ENCODE assay signal across 15 mouse cellular contexts in genomic region chr6:24106157-24106556, GRCm38 (mm10).
DNase-seq lines count a peak whose midpoint lies in the region; ATAC-seq lines count a peak whose summit lies in the region.
"Had no signal": no experiment of that assay in that cellular context is flagged by ENCODE, and none has a peak within 500 bp of the region (broad histone marks: within the 10 kb centered on the region; RNA-seq: fewer than 3 reads in every experiment).

No protein-coding gene starts in this region.

- H3K9ac ChIP-seq in forebrain, embryonic 12.5 days = no peak overlapping the region
- H3K9ac ChIP-seq in forebrain, embryonic 16.5 days (replicated peaks; ENCODE audit: low read depth, low read length) = no peak overlapping the region
- H3K9ac ChIP-seq in midbrain, embryonic 14.5 days (replicated peaks; ENCODE audit: low read length) = no peak overlapping the region
- H3K9ac ChIP-seq: embryonic facial prominence, embryonic 15.5 days; liver, embryonic 15.5 days had no signal

- H3K4me2 ChIP-seq in forebrain, embryonic 12.5 days = no peak overlapping the region
- H3K4me2 ChIP-seq in forebrain, embryonic 16.5 days (ENCODE audit: low read length) = no peak overlapping the region
- H3K4me2 ChIP-seq in midbrain, embryonic 14.5 days (ENCODE audit: low read length) = no peak overlapping the region
- H3K4me2 ChIP-seq: embryonic facial prominence, embryonic 15.5 days; liver, embryonic 15.5 days had no signal

- intact Hi-C loops in left cerebral cortex, postnatal 10 days (cut with DNase I) = no loop called here

- no peaks in the 10 kb centered on the region for H3K9me3 ChIP-seq in forebrain, embryonic 12.5 days
- peaks cover 4% of the 10 kb centered on the region; the same call in 1 of the 2 replicates for H3K9me3 ChIP-seq in forebrain, embryonic 10.5 days
- no peaks in the 10 kb centered on the region for H3K9me3 ChIP-seq in forebrain, embryonic 16.5 days (ENCODE audit: control insufficient read depth, low read length)
- no peaks in the 10 kb centered on the region for H3K9me3 ChIP-seq in midbrain, embryonic 14.5 days (ENCODE audit: control insufficient read depth, low read length)
- H3K9me3 ChIP-seq: embryonic facial prominence, embryonic 15.5 days; liver, embryonic 15.5 days had no signal

- no peak for DNase-seq in forebrain, embryonic 10.5 days (ENCODE audit: extremely low spot score, low spot score)
- DNase-seq in cerebellum, adult 18-20 months = peak; percentile 88 to 91
- DNase-seq in midbrain, embryonic 14.5 days = peak; percentile 4
- no peak for DNase-seq in urinary bladder, postnatal 36 days (ENCODE audit: low spot score in 2 of 2)
- DNase-seq in adrenal gland, postnatal 4 days (ENCODE audit: low spot score in 2 of 2) = no peak
- no peak for DNase-seq in left cerebral cortex, postnatal 10 days (ENCODE audit: extremely low spot score in 1 of 2, low spot score in 2 of 2)
- DNase-seq: gastrocnemius, postnatal 10 days; heart, postnatal 10 days; kidney, adult 2 months; thymus, adult 18-20 months had no signal

- no peaks in the 10 kb centered on the region for H3K36me3 ChIP-seq in forebrain, embryonic 12.5 days (replicated peaks)
- H3K36me3 ChIP-seq in forebrain, embryonic 10.5 days (replicated peaks) = no peaks in the 10 kb centered on the region
- H3K36me3 ChIP-seq in forebrain, embryonic 16.5 days (ENCODE audit: control insufficient read depth, insufficient read depth) = no peaks in the 10 kb centered on the region
- H3K36me3 ChIP-seq in midbrain, embryonic 14.5 days (ENCODE audit: control insufficient read depth, insufficient read depth, low read length) = no peaks in the 10 kb centered on the region
- H3K36me3 ChIP-seq: embryonic facial prominence, embryonic 15.5 days; liver, embryonic 15.5 days had no signal

- peaks cover 6% of the 10 kb centered on the region for H3K4me1 ChIP-seq in forebrain, embryonic 12.5 days
- H3K4me1 ChIP-seq in forebrain, embryonic 10.5 days = peaks cover 16% of the 10 kb centered on the region
- peaks cover 8% of the 10 kb centered on the region; the same call in 1 of the 2 replicates for H3K4me1 ChIP-seq in forebrain, embryonic 16.5 days (replicated peaks; ENCODE audit: control insufficient read depth, insufficient read depth, low read length)
- no peaks in the 10 kb centered on the region for H3K4me1 ChIP-seq in midbrain, embryonic 14.5 days (ENCODE audit: control insufficient read depth, insufficient read depth, low read length)
- H3K4me1 ChIP-seq: embryonic facial prominence, embryonic 15.5 days; liver, embryonic 15.5 days had no signal

- WGBS in forebrain, embryonic 12.5 days = 24% methylated on average over 3 of the region's 3 CpGs
- WGBS in forebrain, embryonic 10.5 days = 33% methylated on average over 3 of the region's 3 CpGs
- WGBS in forebrain, embryonic 16.5 days = 13% methylated on average over 3 of the region's 3 CpGs
- 21% methylated on average over 3 of the region's 3 CpGs for WGBS in midbrain, embryonic 14.5 days

- peak; percentile 64; the same call in 1 of the 2 replicates for ATAC-seq in forebrain, embryonic 12.5 days (ENCODE audit: low FRiP score)
- ATAC-seq in forebrain, embryonic 16.5 days = 0 out of 2 replicates have a peak, but pooled peaks have one; percentile 18
- no peak for ATAC-seq in midbrain, embryonic 14.5 days (ENCODE audit: low FRiP score, low TSS enrichment)
- ATAC-seq: Patski had no signal

- H3K27me3 ChIP-seq in forebrain, embryonic 12.5 days = no peaks in the 10 kb centered on the region
- no peaks in the 10 kb centered on the region for H3K27me3 ChIP-seq in forebrain, embryonic 10.5 days (ENCODE audit: poor library complexity, severe bottlenecking)
- no peaks in the 10 kb centered on the region for H3K27me3 ChIP-seq in forebrain, embryonic 16.5 days (replicated peaks; ENCODE audit: control insufficient read depth, insufficient read depth, low read length)
- no peaks in the 10 kb centered on the region for H3K27me3 ChIP-seq in midbrain, embryonic 14.5 days (ENCODE audit: control insufficient read depth, insufficient read depth, low read length)
- H3K27me3 ChIP-seq: embryonic facial prominence, embryonic 15.5 days; liver, embryonic 15.5 days had no signal

- no peak overlapping the region for H3K4me3 ChIP-seq in forebrain, embryonic 12.5 days (replicated peaks)
- H3K4me3 ChIP-seq in forebrain, embryonic 10.5 days = no peak overlapping the region
- no peak overlapping the region for H3K4me3 ChIP-seq in forebrain, embryonic 16.5 days (replicated peaks; ENCODE audit: low read length)
- no peak overlapping the region for H3K4me3 ChIP-seq in midbrain, embryonic 14.5 days (replicated peaks; ENCODE audit: low read depth, low read length)
- H3K4me3 ChIP-seq: embryonic facial prominence, embryonic 15.5 days; liver, embryonic 15.5 days had no signal

- no peak overlapping the region for H3K27ac ChIP-seq in forebrain, embryonic 12.5 days
- H3K27ac ChIP-seq in forebrain, embryonic 10.5 days = no peak overlapping the region
- no peak overlapping the region for H3K27ac ChIP-seq in forebrain, embryonic 16.5 days (ENCODE audit: low read length)
- H3K27ac ChIP-seq in midbrain, embryonic 14.5 days (replicated peaks; ENCODE audit: low read depth, low read length) = no peak overlapping the region
- H3K27ac ChIP-seq: embryonic facial prominence, embryonic 15.5 days; liver, embryonic 15.5 days had no signal

Comparison
In these comparisons a context has a peak if more than half of its experiments do, and no peak if none do; other contexts are left out.
1. DNase-seq: peak in cerebellum, adult 18-20 months (2 of 2) and midbrain, embryonic 14.5 days (single experiment); none in forebrain, embryonic 10.5 days (single experiment), urinary bladder, postnatal 36 days (0 of 2), adrenal gland, postnatal 4 days (0 of 2) and left cerebral cortex, postnatal 10 days (0 of 2).